Mouse (Mus musculus) layer of hippocampus, adult 8-10 months (tissue): ENCODE data around the gene Pcnx3. TPM values are rescaled to one million over a fixed set of nuclear protein-coding genes. Genes with fewer than 3 reads are reported as not detected.
A peak's percentile ranks its signal among the peaks of the same experiment; 100 is the strongest.

Experiments used
- DNase-seq, 2 experiments: peaks; one replicate each; pipeline ENCODE4 v3.0.0; 2022; ENCODE audit warnings: low spot score in 2 of 2
- total RNA-seq, 4 experiments: library from RNA; stranded (reverse); gene quantifications; 2 replicates each; pipeline ENCODE4 v1.2.4; 2022

Gene Pcnx3
- total RNA-seq = 10 to 100 TPM; 74.5 to 80.9 (median 77.0) TPM

DNA sequence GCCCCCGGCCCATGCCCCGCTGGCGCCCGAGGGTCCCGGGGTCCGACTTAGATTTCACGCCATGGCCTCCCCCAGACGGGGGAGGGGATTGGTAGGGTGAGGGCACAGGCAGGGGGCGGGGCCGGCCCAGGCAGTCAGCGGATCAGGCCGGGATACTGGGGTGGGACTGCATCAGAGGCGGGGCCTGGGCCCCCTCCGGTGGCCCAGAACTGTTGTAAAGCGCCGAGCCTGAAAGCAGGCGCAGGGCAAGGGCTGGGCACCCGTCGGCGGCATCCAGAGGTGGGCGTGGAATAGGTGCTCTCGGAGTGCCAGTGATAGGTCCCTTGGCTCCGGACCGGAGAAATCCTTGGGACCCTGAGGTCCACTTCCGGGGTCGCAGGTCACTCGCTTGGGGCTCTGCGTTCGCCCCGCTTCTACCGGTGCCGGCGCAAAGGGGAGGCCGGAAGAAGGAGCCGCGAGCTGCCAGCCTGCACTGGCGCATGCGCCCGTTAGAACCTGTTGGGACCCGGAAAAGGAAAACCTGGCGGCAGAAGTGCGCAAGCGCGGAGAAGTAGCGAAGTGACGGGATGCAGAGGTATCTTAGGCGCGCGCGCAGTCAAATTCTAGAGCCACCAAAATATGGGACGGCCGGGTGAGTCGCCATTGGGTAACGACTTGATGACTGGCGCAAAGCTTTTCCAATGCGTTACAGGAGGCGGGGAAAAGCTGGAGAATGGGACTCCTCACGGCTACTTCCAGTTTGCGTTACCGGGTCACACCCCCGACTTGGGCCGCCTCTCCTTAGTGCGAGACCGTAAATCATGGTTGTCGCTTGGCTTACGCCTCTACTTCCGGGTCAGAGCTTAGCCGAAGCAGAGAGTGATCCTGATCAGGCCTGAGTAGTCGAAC lies at the start of gene Pcnx3, which contains the start of gene Map3k11:
Gene Pcnx3 (minus strand): TSS at position 709 of the 888 bp plus-strand sequence.
Gene Map3k11 (plus strand): TSS at position 543 of the 888 bp plus-strand sequence.
- DNase-seq = peak; percentile 98 to 99

DNA sequence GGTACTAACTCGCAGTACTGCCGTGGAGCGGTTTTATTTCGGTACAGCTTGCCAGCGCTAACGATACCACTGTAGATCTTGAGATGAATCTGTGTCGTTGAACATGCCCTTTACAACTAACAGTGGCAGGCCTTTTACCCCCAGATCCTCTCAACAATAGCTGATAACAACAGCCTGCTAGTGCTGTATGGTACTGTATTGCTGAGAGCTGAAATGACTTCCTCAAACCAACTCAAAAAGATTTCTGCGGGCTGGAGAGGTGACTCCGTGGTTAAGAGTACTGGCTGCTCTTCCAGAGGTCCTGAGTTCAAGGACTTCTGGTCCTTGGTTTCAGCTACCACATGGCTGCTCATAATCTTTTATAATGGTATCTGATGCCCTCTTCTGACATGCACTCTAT lies 45.6 kb upstream of the Pcnx3 start:
- no peak for DNase-seq

DNA sequence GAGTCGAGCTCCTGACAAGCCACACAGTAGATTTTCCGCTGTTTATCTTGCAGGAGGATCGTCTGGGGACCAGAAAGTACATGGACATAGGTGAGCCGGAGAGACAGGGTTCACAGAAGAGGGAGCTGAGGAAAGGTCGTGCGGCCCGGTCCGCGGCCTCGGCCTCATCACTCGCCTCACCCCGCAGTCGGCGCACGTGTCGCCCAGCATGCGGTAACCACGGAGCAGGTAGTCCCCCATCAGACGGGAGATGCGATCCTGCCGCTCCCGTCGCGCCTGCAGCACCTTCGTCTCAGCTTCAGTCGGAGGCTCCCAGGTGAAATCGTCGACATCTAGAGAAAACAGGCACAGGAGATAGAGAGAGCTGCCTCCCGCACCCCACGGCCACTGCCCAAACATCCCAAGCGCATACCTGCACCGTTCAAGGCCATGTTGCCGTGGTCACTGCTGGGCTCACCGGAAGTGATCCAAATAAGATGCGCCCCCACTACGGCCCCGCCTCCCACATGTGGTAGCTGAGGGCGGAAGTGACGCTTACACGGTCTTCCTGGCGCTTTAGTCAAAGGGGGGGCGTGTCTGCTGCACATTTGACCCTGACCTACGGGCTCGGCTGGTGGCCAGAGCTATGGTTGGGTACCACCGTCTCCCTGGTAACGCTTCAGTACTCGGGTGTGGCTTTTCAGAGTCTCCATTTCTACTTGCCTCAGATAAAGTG lies 42.7 kb upstream of the Pcnx3 start:
- DNase-seq = peak; percentile 90 to 91

DNA sequence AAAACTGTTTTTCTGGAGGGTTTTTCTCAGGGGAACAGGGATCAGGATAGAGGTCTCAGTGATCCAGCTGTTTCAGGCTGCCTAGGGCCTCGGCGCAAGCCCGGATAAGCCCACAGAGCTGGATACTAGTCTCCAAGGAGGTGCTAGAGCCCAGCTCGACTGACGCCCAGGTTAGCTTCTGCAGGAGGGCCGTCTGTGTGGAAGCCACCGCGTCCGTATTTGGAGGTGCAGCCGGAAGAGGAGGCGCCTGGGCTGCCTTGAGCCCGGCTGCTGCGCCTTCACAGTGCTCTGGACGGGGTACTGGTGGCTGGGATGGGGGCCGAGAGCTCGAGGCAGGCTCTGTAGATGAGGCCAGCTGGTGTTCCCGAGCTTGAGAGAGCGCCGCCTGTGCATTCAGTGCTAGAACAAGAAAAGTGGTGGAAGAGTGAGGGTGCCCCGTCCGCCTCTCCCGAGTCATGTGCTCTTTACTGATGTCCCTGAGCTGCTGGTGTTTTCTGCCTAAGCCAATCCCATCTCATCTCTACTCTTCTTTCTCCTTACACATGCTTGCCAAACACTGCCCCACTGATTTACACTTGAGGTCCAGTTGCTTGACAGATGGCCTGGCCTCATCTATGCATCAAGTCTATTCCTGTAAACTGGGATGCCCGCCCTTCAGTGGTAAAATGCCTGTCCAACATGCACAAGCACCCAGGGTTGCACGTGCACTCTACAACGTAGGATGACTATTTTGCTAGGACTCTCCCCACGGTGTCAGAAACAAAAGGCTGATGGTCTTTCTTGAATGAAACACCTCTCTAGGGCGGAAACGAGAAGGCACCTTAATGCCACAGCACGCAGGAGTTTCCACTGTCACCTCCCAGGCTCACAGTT lies 41.8 kb upstream of the Pcnx3 start:
- no peak for DNase-seq

DNA sequence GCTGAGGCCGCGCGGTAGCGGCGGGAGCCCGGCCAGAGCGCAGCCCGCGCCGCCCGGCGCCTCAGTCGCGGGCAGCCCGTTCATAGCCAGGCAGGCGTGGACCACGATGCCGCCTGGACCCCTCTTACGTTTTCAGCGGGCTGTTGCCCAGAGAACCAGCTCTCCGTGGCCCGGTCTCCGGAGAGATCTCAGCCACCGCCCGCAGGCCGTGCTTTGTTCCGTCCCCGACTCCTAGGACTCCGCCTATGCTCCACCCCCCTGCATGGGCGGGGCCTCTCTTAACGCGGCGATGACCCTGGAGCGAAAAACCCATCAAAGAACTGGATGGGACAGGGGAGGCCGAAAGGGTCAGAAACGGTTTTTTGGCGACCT lies 40.7 kb upstream of the Pcnx3 start, which contains the start of gene Fam89b:
Gene Fam89b (minus strand): TSS at position 210 of the 372 bp plus-strand sequence.
- peak in 1 of 2 experiments; percentile 76 for DNase-seq

DNA sequence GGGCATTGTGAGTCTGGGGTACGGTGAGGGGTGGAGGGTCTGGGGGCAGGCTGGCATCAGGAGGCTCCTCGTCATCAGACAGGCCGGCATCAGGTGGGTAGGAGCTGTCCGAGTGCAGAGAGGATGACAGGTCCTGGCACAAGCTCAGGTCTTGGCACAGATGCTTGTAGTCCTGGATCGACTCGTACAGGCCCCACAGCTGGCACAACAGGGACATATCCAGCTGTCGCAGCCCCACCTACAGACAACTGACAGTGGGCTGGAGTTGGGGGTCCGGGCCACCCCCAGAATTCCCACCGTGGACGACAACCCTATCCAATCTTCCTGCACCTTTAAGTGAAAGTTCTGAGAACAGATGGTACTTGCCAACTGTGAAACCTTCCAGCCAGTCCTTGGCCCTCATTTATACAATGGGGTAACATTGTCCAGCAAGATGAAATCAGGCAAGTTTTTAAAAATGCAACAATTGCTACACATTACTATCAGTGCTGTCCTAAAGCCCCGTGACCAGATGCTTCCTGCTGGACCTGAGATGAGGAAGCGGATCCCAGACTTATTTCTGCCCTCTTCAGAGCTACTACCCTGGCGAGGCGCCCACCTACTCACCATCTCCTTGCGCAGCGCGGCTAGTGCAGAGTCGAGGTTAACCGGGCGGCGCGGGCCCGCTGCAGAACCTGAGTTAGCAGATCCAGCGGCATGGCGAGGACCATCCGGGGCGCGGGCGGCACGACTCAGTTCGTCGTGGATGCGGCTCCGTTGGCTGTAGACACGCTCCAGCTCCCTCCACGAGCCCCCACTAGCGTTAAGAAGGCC lies 40.1 kb upstream of the Pcnx3 start:
- peak in 1 of 2 experiments; percentile 53 for DNase-seq

DNA sequence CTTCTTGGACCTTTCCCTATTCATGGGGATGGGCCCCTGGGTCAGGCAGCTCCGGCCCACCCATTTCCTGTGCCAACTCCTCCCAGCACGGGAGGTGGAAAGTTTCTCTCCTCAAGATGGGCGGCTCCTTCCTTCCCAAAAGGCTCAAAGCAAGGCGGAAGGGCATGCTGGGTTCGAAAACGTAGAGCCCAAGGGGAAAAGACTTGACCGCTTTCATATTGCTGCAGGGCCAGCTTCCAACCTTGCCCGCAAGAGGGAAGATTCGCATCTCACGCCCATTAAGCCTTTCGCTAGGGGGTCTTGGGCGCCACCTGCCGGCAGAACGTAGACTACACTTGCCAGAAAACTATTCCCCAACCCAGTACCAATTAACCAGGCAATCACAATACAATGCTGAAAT lies 39.0 kb upstream of the Pcnx3 start:
- DNase-seq = peak; percentile 72 to 87

DNA sequence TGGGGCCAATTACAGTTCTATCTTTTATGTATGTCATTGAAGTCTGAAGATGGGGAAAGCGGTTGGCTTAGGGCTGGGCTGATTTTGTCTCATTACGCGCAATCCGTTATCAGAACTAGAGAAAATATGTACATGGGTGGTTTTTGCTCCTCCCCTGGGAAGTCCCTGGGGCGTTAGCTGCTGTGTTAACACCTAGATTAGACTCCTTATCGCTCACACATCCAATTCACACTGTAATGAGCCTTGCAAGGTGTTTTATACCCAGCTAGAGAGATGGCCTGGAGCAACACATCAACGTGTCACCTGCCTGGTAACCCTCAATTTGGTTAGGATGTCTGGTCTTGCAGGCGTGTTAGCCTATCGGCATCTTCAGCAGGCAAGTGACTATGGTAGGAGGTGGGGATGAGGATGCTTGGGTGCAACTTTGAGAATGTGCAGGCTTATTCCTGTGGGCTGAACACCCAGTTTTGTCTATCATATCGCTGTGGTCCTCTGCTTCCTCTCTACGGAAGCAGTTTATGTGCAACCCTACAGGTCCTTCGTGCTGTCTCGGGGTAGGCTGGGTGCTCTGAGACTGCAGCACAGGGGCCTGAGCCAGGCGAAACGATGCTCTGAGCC lies 38.4 kb upstream of the Pcnx3 start:
- no peak for DNase-seq

DNA sequence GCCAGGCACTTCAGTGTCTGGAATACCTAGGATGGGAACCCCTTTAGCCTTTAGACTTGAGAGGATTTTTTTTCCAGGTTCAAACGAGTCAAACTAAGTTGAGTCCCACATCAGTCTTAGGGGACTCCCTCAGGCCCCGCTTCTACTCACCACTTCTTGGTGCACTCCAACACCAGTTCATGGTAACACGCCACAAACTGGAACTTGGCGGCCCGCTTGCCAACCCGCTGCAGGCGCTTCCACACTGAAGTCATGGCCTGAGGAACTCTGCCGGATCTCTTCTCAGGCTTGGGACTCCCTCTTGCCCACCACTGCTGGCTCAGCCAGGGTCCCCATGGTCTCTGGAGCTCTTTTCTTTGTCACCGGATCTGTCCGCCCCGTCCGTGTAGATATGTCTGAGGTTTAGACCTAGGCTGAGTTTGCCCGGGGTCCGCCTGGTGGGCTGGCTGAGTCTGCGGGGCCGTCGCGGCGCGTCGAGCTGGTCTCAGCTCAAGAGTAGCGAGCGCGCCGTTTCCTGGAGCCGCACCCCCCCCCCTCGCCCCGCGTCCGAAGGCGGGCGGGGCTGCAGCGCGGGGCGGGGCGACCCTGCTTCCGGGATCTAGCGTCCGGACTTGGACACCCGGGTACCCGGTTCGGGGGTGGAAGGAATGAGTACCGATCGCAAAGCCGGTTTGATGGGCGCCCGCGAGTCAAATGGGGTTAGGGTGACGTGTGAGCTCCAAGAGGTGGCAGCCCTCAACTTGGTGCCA lies 37.2 kb upstream of the Pcnx3 start, which contains the start of gene Ehbp1l1:
Gene Ehbp1l1 (minus strand): TSS at position 551 of the 749 bp plus-strand sequence.
- no peak for DNase-seq

DNA sequence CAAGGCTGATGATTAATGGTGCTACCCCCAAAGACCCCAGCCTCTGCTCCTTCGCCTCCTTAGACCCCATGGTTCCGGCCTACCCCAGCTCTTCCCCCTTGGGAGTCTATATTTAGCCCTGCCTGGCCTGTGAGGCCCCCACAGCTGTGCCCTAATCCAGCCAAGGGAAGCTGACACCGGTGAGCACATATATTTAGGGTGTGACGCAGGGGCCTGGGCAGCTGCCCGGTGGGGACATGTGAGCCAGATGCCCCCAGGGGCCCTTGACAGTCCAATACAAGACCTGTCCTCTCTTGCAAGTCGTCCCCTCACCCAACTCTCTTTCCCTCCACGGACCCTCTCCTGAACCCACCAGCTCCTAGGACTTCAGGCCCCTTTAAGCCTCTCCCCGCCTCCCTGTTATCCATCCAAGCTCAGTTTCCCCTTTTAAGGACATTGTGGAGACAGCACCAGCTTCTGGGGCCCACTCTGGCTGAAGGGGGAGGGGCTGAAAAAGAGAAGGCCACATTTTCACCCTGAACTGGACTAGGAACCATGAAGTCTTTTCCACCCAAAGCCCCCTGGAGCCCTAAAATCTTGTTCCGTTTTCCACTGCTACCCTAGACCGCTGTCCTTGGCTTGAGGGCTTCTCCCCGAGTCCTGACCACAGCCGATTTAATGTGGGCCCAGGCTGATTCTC lies 36.5 kb upstream of the Pcnx3 start:
- no peak for DNase-seq

DNA sequence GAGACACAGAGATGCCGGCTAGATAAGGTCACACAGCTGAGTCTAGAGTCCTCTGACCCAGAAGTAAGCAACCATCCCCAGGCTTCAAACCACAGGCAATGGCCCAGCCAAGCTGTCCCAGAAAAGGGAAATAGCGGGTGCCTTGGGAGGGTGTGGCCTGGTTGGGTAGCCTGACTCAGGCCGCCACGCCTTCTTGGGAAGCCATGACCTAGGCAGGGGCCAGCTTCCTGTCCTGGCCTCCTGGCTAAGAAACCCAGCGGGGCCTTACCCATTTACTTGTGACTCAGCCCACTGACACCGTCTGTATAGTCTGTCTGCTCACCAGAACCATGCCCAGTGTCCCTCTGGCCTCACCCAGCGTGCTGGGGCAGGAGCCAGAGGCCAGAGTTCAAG lies 35.8 kb upstream of the Pcnx3 start:
- DNase-seq = no peak

DNA sequence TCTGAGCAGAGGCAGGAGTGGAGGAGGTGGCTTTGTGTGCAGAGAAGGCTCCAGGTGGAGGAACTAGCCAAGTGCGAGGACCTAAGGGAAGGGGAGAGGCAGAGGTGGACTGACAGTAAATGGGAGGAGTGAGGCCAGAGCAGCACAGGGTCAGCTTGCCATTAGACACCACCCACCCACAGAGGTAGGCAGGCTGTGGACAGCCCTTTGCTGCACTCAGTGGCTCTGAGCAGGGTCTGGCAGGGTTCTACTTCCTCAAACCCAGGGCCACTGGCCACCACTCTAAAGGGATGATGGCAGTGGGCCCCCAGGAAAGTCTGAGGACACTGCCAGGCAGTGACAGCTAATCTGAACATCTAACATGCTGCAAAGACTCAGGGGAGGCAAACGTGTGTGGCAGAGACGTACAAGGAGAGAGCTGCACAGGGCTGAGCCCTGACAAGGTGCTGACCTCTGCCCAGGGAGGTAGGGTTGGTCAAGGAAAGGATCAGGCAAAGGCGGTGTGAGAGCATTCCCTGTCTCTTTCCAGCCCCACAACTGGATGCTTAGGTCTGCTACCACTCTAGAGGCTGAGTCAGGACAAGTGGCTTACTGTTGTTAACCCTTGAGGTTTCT lies 35.3 kb upstream of the Pcnx3 start:
- DNase-seq = no peak

DNA sequence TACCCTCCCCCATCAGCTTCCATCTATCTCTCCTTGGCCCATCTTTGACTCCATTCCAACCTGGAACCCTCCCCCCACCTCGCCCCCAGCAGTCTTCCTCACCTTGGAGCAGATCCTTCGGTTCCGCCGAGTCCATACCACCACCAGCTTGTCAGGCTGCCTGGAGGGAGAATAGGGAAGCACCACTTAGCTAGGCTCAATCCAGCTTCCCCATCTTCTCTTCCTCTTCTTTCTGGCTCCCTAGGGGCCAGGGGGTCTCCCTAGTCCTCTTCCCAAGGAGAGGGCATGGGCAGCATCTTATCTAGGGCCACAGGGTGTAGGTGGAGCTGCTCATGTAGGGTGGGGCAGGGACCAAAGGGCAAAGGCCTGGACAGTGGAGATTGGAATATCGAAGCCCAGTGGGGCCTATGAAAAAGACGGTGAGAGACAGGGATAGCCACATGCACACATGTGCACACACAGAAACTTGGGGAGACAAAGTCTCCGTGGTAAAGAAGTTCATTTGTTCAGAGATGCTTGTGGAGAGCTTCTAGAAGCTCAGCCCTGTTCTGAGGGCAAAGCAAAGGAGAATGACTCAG lies 34.2 kb upstream of the Pcnx3 start:
- no peak for DNase-seq

DNA sequence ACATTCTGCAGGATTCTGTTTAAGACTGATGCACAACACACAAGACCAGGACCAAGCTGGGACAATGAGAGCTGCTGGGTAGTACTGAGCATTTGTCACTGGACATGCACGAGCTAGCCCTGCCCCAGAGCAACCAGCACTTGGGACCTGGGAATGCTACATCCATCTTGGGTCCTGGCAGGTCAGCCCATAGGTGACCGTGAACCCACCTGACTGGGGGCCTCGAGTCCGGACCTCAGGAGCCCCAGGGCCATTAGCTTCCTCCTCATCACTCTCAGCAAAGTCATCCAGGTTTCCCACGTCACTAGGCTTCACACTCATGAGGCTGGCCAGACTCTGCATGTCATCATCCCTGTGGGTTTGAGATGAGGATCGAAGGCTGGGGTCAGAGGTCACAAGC lies 32.5 kb upstream of the Pcnx3 start:
- DNase-seq = no peak

DNA sequence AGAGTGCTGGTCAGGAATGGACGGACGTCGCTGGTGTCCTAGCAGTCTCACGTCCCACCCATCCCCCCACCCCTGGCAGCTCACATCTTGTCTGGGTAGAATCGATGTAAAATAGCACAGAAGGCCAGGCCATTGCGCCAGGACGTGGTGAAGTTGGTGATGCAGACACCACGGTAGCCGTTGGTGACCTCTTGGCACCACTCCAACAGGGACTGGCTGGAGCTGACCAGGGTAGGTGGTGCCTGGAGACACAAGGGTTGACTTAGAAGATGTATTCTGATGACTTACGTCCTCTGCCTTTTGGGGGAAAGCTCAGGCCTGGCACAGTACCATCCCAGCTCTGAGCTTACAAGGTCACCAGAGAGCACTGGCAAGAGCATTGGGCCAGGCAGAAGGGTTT lies 28.2 kb upstream of the Pcnx3 start:
- DNase-seq = no peak

DNA sequence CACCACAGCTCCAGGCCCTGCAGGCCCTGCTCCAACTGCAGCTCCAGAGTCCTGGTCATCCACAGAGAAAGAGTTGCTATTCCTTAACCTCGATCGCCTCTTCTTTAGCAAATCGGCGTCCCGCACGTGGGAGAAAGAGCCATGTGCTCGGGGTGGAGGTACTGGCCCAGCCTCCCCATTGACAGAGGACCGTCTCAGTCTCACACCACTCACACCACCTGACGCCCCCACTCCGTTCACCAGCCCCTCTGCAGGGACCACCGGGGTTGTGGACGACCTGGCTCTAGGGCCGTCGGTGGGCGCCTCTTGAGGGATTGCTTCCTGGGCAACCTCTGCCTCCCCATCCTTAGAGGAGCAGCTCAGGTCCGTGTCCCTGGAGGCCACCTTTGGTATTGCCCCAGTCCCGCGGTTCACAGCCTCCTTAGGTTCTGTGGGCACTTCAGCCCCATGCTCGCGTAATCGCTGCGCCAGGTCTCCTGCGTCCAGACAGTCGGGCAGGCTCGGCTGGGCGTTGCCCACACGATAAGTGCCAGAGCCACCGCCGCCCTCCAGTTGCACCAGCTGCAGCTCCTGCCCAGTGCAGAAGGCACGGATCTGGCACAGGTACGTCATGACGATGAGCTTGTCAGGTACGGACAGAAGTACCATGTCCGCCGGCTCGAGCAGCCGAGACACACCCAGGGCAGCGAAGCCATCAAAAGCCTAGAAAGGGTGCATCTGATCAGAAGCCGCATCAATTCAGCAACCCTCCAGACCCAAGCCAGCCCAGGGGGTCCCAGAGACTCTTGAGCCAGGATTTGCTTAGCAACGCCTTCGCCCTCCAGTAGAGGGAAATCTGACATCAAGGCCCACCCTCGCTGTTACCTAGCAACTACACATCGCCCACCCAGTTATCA lies 27.3 kb upstream of the Pcnx3 start:
- no peak for DNase-seq

DNA sequence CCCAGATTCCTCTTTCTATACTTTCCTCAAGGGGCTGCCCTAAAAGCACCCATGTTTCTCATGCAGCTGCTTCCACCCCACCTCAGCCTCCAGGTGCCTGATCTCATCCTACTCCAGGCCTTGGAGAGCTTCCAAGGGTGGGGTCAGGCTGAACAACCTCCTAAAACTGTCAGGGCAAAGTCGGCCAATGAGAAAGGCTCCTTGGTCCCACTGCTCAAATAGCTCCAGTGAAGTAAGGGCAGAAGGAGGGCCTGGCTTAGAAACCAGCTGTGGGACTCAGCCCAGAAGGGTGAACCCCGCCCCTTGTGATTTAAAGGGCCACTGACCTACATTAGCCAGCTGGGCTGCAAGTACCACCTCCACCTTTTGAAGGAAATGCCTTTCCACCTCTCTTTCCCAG lies 25.0 kb upstream of the Pcnx3 start:
- no peak for DNase-seq
